Mouse (Mus musculus): ENCODE data around the gene Rai14.

Gene Rai14

DNA sequence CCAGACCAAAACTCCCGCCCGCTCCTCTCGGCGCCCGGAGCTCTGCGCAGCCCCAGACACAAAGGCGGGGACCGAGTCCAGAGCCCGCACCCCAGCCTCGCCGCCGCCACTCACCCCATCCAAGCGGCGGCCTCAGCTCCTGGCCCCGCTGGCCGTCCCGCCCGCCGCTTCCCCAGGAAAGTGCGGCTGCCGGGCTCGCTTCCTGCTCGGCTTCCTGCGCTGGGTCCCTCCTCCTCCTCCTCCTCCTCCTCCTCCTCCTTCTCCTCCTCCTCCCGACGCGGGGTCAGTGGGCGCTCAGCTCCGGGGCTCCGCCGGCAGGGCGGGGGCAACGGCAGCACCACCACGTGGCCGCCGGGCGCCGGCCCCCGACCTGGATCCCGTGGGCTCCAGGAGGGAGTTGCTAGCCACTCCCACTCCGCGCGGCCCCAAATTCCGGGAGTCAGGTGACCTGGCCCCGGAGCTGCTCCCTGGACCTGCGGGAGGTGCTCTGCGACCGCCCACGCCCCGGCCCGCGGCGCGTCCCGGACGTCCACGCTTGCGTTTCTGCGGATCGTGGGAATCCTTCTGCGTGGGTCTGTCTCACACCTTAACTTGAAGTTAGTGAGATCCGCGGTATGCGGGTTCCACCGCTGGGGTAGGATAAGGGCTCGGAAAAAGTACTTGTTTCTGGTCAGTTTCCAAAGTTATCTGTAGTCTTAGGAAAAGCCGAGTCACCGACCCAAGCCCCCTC lies at the start of gene Rai14:
TSS of gene Rai14 (minus strand) at position 216 of the 730 bp plus-strand sequence.
- peak; percentile 90 for DNase-seq

DNA sequence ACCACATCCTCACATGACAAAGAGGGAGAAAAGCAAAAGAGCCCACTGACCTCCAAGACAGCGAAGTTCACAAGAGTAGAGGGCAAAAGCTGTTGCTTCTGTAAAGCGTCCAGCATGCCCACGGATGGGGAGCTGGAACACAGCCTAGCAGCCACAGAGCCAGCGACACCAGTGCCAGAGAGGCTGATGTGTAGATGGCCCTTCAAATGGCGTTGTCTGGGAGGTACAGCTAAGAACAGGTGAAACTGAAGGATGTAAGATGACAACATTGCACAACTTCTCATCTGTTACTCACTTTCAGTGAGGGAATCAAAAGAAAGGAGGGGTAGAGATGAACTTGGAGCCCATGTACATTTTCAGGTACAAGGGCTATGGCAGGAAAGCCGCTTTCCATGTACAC lies 47.0 kb upstream of the Rai14 start:
- DNase-seq: no peak

DNA sequence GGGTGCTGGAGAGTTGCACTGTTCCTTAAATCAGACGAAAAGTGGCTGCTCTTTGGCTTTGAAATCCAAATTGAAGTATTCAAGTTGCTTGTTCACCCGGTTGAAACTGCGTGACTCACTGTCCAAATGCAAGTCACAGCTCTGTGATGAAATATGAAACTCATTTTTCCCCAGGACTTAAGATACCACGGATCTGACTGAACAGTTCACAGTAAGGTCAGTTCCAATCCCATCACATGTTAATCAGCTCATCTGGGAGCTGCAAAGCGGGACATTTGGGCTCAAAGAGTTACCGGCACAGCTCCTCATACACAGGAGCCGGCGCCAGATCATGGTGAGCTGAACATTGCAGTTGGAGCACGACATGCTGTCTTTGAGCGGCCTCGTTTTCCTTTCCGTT lies 45.6 kb upstream of the Rai14 start:
- peak; percentile 30 for DNase-seq

DNA sequence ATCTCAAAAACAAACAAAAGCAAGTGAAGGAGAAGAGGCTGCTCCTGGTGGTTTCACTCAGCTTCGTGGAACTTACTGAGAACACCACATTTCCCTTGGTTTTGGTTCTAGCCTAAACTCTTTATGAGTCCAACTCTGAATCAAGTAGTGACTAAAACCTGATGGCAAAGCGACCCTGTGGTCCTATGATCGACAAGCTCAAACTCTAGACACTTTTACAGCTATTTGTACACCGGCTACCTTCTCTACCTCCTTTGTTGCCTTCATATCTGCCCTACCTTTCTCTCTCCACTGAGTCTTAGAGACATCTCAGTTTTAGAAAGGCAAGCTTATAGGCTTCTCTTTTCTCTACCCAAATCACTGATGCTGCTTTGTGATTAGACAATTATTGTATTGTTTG lies 45.0 kb upstream of the Rai14 start:
- no peak for DNase-seq

DNA sequence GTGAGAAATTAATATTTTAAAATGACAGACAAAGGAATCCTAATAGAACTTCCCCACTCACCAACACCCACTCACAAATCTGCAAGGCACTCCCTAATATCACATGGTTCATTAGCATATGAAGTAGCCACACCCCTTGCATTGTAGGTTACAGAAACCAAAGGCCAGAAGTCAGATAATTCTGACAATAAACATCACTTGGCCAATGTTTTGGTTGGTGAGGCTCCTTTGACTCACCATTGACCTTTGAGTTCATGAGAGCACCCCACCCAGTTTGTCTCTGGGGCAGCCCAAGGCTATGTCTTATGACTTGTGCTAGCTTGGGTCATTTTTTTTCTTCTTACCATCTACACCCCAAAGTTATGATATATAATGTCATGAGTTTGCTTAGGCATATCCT lies 44.4 kb upstream of the Rai14 start:
- DNase-seq: no peak

DNA sequence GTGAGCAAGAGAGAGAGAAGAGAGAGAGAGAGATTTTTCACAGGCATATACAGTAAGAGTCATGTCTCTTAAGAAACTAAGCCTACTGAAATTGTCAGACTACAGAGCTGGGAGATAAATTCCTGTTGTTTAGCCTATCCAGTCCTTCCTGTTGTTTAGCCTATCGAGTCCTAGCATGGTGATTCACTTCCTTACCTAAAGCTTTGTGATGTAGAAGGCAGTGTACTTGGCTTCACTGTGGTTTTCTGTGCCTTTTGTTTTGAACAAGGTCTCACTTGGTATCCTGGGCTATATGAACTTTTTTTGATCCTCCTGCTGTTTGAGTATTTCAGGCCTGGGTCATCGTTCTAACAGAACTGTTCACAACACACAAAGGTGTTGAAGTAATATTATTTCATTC lies 36.7 kb upstream of the Rai14 start:
- DNase-seq: no peak

DNA sequence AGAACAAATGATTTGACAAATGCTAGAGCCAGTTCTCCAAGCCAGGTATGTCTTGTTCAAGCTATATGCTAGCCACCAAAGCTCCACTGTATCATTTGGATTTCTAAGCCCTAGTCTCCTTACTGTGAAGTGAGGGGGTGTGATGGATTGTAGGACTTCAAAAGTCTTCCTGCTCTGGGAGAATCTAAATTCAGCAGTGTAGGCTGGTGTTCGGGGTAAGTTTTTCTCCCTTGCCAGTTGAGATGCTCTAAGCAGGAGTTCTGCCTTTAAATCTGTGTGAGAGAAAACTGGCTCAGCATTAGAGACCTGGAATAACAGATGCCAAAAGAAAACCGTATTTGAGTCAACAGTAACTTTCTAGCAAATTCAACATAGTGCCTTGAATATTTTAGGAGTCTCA lies 35.9 kb upstream of the Rai14 start:
- no peak for DNase-seq

DNA sequence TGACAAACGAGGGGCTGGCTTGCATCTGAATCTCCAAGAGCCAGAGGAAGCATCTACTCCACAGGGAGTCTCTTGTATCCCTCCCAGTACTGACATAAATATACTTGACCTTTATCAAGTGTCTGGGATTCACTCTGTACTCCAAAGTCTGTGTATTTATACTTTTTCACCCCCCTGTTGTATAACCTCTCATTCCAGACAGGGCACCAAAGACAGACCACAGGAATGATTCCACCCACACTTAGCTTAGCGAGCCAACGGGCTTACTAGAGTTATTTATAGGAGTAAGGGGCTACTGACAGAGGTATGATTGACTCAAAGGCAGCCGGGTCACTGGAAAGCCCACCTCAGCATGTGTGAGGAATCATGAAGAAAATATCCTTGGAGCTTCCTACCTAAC lies 35.3 kb upstream of the Rai14 start:
- DNase-seq: no peak

DNA sequence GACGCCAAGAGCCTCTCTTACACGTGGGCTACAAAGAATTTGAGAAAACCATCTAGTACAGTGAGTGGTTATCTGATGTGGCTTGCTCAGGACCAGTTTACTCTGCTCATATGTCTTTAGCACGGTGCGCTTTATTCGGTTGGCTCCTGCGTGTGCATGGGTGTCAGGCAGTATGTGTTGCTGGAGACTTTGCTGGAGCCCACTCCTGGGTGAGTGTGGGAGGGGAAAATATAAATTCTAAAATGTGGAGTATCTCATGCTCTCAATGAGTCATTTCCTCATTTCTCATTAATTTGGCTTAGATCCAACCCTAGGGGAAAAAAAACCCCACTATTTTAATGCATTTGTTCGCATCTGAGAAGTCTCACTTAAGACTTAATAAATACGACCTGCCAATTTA lies 33.2 kb upstream of the Rai14 start:
- no peak for DNase-seq

DNA sequence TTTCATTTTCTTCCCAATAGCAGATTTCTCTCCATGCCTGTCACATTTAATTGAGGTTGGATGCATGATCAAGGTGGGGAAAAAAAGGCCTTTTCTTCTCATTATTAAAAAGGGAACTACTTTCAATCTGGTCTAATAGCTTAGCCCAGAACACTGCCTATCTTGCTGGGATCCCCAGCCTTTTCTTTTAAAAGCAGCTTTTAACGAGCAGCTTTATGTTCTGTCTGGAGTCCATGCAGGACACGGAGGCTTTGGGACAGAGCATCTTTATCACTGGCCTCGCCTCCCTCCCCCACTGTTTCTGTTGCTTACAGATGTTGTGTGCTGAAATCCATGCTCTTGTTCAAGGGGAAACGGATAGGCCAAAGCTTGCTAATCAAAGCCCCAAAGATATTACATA lies 32.8 kb upstream of the Rai14 start:
- DNase-seq: no peak

DNA sequence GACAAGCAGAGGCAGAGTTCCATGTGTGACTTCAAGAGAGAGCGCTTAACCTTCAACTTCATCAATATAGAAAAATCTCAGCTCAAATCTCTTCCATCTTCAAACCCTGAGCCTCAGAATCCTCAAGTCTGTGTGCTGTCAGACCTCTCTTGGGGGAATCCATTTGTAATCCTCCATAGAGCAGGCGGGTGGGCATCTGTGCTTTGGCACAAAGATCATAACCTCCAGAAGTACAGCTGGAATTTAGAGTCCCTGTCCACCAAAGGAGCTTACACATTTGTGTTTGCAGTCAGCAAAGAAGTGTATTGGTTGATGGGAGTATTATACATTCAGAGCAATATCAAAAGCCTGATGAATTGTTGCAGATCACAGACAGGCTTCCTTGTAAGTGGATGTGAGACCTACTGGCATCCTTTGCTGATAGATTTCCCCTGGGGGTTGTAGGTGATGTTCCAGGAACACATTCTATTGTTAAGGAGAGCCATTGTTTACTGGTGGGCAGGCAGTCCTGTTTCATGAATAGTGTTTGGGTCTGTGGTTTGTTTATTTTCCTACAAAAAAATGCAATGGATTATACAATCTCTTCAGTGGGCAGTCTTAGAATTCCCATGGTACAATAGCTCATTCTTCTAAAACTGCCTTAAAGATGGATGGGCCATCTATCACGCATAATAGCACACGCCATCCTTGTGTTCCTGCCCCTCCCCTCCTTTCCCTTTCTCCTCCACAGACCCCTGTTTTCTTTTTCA lies 32.1 kb upstream of the Rai14 start:
- DNase-seq: no peak

DNA sequence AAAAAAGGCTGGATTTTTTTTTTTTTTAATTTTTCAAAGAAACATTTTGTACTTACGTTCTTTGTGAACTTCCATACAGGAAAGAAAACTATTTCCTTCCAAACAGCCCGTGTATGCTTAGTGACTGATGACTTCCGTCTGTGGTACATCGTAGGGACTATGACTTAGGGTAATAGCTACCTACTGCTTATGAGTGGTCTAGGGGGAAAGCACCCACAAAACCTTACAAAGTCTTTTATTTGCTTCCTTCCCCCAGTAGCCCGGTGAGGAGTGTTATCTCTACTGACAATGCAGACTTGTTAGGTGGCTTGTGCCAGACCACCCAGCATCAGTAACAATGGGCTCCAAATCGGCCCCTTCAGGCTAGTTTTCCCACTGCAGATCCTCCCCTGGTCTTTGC lies 28.0 kb upstream of the Rai14 start:
- no peak for DNase-seq

DNA sequence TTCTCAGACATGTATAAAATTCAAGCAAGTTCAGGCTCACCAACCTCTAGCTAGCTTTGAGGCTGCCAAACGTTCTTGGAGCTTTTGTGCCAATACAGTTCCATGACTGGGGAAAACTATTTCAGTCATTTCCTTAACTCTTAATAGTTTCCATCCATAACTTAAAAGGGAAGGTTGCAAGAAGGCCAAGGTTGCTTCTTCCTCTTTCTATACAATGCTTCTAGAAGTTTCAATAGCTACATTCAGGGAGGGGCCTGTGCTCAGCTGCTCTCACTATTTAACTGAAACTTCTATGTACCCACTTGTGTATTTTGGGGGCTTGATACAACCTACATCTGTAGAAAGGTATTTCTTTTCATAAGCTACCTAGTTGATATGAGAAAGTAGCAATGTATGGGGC lies 24.9 kb upstream of the Rai14 start:
- no peak for DNase-seq

DNA sequence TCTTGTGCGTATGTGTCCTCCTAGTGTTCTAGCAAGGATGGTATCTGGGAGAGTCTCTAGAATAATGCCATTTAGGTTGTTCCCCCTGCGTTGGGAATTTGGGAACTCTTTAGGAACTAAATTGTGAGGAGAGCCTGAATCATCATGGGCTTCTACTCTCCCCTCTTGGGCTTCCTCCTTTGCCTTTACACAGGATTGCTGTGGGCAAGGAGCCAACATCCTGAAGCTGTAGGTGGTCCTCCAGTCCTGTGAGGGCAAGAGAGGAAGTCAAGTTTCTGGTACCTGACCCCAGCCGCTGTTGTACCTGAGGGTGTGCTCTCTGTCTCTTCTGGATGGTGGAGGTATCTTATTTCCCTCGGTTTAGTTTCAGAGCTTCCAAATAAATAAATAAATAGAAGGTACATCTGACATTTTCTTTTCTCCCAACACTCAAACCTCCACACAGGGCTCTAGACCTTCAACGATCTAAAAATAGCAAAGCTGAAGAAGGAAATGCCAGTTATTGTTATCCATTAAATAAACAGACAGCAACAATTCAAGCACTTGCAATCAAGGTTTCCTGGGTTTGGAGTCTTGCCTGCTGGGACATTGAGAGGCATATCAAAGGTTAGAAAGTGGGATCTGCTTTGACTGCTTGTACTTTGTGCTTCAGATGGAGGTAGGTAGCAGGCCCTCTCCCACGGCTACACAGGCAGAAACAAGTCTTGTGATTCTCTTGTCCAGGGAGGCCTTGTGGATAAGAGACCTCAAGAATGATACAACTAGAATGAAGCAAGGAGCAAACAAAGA lies 24.1 kb upstream of the Rai14 start:
- DNase-seq: peak; percentile 53

DNA sequence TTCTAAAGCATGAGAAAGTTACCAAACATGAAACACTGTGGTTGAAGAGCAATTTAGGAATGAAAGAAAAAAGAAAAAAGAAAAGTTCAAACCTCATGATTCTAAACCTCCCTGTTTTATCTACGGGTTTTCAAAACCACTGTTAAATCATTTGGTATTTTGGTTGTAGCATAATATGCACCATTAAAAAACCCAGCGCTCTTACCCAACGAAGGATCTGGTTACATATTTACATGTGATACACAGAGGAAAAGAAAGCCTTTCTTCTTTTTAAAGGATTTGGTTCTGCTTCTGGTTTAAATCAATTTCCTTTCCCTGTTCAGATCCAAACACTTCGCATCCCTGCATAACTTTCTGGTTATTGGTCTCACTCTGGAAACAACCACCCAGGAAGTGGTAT lies 21.5 kb upstream of the Rai14 start:
- no peak for DNase-seq

DNA sequence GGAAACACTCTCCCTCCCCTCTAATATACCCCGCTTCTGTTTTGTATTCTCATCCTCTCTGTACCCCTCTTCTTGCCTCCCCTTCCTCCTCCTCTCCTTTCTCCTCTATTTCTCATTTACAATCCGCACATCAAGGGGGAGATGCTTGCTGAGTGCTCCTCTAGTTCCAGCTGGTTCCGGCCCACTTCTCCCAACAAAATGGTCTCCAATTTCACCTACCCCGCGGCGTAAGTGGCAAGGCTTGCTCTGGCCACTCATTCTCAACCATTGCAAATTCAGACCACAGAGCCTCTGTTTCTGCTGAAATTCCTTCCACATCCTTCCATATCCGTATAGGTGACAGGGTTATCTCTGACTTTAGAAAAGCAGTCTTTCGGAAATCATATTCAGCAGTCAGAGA lies 20.8 kb upstream of the Rai14 start:
- DNase-seq: no peak

DNA sequence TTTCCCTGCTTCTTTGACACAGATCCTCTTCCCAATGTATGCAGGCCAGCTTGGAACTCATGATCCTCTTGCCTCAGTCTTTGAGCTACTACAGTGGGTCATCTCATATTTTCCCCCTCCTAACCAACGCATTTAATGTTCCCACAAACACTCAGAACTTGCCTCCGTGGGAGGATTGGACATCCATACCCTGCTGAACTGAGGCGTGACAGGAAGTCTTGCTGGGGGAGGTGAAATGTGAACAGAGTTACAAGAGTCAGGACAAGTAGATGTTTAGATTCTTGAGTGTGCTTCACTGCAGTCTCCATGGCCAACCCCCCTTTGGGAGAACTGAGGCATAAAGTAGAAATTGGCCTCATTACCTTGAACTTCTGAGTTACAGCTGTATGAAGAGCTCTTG lies 17.0 kb upstream of the Rai14 start:
- no peak for DNase-seq

DNA sequence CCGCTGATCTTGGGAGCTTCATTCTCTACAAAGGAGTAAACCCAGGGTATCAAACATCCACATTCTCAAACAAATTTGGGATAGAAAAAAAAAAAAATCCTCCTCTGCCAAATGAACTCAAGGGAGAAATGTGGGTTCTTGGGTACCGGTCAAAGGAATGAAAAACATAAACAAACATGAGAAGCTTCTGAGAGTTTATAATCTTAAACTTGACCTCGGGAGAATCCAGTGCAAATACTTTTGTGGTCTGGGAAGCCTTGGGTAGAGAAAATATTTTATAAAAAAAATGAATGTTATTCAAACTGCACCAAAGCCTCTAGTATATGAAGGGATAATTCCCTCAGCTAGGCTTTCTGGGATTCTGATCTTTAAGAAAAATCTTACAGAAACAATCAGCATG lies 11.8 kb upstream of the Rai14 start:
- DNase-seq: no peak

DNA sequence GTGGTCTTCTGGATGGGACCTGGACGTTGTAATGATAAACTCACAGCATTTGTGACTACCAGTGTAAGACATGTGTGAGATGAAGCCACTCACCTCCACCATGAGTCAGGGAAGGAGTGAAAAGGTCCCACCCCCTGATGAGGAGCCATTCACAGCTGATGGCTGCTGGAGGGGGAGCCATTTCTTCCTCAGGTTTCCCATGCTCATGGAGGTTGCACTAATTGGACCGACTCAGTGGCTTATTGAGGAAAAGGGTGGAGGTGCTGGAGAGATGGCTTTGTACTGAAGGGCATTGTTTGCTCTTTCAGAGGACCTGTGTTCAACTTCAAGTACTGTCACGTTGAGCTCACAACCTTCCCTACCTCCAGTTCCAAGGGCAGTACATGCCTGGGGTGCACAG lies 10.4 kb upstream of the Rai14 start:
- no peak for DNase-seq

DNA sequence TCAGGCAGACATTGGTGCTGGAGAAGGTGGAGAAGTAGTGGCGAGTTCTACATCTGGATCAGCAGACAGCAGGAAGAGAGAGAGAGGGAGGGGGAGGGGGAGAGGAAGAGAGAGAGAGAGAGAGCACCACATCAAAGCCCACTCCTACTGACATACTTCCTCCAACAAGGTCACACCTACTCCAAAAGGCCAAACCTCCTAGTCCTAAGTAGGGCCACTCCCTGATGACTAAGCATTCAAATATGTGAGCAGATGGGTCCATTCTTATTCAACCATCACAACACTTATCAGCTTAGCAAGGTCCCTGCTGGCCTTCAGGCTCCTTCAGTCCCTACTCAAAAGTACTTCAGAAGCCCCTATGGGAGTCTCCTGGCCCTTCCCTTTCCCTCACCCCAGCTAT lies 9.1 kb upstream of the Rai14 start:
- DNase-seq: no peak

DNA sequence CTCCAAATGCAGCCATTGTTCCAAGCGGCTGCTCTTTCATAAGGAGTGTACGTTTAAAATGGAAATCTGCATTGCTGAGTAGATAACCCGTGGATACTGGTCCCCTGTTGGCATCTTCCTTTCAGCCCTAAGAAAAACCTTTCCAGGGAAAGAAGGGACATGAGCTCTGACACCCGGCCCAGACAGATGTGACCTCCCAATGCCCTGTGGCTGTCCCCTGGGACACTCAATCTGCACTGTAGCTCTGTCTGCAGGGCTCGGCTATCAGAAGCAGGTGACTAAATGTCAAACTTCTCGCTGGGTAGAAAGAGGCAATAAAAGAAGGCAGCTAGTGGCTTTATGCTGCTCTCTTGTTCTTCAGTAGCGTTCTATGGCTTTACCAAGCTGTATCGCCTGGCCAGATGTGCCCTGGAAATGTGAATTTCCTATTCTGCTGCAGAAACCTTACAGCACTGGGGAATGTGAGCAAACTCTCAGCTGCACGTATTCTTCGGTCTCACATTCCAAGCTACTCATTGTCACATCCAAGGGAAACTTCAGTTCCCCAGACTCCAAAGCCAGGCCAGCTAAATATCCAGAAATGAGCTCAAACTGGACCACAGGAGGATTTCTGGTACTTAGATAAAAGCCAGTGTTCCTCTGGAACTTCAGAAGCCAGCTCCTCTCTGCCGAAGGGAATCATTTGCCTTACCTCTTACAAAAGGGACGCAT lies 8.4 kb upstream of the Rai14 start:
- DNase-seq: no peak

DNA sequence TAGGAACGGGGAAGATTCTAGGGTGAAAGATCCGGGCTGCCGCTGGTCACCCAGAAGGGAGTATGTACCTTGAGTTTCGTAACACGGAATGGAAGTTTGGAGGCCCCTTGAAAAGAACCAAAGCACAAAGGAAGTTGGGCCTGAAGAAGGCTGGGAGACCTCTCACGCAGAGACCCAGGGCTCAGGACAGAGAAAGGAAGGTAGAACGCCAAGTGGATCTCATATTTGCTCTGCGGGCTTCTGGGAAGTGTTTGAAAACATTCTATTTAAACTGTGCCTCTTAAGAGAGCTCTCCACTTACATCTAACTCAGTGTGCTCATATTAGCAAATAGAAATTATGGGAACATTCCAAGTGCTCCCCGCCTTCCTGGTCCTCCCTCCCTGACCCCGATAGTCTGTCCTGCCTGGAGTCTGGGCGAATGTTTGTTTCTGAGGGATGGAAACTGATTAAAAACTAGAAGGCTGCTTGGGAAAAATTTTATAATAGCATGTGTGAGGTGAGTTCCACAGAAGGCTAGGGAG lies 6.9 kb upstream of the Rai14 start:
- peak; percentile 65 for DNase-seq

DNA sequence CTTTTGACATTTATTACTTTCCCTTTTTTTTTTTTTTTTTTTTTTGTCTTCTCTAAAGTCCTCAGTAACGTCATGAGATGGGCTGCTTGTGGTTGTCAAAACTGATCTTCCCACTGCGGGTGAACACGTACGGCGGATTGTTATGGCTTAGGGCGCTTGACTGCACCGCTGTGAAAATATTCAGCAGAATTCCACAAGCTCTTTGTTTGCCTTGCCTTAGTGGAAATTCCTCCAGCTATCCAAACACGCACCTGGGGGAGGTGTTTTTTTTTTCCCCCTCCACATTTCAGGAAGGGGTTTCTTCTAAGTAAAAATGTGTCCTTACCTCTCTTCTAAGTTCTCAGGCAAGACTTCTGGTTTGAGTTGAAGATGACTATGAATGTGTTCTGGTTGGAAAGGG lies 6.2 kb upstream of the Rai14 start:
- no peak for DNase-seq
